Mouse (Mus musculus): ENCODE results near the gene Grip1. TPM values are rescaled to one million over a fixed set of nuclear protein-coding genes. Genes with fewer than 3 reads are reported as not detected.

Gene Grip1
- total RNA-seq, 2 experiments from 2014 or later: 16.6 to 17.8 TPM

DNA sequence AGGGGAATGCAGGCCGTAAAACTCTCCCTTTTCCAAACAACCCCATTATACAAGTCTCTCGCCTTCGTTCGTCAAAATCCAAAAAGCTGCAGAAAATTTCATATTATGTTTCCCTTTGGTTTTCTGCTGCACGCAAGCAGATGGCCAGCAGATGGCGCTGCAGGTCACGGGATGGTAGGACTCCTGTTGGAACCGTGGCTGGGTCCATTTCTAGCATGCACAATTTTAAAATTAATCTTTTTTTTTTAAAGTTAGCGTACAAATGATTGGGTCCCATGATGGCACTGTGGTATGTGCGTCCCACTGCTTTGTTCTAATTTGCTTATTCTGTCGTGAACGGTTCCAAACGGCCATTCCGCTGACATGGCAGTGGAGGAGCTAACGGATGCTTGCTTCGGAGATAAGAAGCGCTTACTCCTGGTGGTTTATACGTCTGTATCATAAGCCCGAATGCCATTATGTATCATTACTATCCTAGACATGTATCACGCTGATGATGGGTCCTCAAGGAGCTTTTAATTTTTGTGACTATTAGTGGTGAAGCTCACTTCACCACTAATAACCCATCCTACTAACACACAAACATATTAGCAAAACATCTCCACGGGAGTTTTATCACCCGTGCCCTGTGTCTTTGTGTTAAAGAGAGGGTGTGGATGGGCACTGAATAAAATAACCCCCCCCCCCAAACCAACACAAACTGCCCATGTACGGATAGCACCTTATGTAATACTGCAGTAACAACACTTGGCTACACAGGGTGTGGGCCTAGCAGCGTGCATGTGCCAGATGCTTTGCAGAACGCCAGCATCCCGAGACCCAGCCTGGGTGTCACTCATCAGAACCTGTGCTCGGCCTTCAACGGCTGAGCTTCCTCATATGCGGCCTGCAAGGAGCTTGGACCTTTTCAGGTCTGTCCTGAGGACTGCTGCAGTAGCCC lies 193.1 kb downstream of the Grip1 start:
- peak; percentile 59 to 75 for DNase-seq (ENCODE audit: low spot score in 2 of 2)

DNA sequence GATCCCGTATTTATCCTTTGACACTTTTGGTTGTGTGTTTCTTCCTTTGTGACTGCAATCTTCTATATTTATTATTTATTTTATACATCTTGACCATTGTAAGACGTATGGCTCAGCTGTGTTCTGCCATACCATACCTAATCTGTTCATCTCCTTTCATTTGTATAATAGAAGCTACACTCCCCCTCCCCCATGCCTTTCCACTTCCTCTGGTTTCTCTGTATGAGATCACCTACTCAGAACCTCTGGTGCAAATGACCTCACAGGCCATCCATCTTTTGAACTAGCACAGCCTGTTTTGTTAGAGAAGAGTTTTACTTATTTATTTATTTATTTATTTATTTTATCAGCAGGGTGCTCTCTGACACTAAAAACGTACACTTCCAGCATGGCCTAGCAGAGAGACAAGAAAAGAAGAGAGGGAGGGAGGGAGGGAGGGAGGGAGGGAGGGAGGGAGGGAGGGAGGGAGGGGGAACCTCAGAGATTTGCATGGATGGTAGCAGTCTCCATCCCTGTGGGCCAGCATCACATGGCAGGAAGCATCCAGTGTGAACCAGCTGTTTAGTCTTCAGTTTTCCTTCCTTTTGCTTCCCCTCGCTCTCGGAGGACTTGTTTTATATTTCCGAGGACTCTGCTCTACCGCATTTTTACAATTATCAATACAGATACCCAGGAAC lies 207.2 kb downstream of the Grip1 start:
- DNase-seq (ENCODE audit: low spot score in 2 of 2): no peak

DNA sequence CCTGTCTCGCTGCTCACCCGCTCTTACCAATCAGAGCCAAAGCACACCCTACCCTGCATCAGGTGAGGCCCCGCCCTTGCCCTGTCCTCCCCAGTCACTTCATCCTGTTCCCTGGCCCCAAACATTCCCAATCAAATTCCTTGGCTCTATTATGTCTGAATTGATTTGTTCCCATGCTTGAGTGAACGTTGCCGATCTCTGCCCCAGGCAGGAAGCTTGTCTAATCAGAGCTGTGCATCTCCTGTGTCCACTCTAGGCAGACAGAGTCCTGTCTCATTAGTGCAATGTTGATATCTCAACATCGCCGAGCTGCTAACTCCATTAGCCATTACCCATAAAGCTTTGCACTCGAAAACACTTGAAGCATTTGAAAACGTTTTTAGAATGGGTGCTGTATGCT lies 210.0 kb downstream of the Grip1 start:
- no peak for DNase-seq (ENCODE audit: low spot score in 2 of 2)

DNA sequence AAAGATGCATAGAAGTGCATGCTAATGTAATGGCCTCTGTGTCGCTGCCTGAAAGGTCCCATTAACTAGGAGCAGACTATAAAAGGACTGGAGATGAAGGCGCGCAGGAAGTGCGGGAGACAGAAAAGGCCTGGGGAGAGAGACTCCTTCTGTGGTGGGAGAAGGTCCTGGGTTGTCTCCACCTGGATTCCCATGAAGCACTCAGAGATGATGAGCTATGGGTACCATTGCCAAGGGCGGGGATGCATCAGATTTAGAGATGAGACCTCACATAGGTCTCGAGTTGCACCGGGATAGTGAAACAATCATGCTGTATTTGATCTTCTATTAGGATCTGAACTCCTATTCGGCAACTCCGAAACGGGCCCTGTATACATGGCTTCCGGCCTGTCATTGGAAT lies 212.8 kb downstream of the Grip1 start:
- DNase-seq (ENCODE audit: low spot score in 2 of 2): no peak

DNA sequence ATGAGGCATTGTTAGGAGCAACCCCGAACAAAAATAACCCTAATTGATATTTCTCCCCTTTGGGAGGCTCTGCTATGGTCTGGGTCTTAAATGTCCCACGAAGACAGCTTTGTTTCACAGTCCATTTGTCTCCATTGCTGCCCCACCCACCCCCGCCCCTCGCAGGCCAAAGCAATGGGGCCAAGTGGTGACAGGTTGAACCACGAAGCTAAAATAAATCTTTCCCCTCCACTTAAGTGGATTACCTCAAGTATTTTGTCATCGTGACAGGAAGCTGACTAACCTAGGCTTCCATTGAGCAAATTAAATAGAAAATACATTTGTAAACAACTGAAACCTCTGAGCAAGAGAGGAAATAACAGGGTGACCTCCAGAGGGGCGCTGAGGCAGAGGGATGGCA lies 216.8 kb downstream of the Grip1 start:
- no peak for DNase-seq (ENCODE audit: low spot score in 2 of 2)

DNA sequence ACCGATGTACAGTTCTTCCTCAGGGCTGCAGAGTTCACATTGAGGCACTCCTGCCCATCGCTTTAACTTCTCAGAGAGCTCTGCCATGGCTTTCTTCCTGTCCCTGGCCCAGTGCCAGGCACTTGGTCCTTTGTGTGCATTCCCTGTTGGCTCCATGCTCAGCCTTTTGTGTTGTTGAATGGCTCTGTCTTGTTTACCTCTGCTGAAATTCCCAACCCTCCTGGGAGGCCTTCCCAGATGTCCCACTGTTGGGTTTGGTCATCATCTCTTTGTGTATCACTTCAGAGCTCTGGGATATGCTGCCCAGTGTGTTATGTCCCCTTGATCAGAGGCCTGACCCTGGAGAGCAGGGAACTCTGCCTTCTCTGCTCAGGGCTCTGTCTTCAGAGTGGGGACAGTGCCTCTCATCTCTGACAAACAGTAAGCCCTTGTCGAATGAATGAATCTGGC lies 230.8 kb downstream of the Grip1 start:
- no peak for DNase-seq (ENCODE audit: low spot score in 2 of 2)

DNA sequence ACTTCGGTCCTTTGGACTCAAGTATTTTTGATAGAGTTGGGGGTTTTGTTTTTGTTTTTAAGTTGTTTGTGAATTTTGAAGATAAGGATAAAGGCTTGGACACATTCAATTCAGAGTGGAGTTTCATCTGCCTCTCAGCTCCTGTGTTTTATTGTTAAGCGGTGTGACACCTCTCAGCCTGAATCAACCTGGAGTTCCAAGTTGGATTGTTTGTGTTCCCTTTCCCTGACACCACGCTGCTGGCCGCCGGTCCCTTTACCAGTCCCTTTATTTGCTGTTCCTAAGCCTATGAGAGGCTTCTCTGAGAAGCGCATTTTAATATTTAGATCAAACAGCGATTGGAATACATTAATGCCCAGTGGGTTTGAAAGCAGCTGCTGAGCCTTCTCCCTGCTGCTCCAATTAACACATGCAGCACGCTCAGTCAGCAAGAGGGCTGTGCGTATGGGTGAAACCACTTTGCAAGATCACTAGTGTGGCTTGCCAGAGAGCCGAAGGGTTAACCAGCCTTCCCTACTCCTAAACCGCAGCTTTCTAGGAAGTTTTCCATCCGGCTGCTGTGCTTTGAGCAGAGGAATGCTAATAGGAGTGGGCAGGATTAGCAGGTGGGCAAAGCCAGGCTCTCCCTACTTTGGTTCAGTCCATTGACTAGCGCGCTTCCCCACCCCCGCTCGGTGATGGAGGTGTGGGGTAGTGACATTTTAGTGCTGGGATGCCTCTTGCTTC lies 237.9 kb downstream of the Grip1 start:
- DNase-seq (ENCODE audit: low spot score in 2 of 2): peak; percentile 28 to 52

DNA sequence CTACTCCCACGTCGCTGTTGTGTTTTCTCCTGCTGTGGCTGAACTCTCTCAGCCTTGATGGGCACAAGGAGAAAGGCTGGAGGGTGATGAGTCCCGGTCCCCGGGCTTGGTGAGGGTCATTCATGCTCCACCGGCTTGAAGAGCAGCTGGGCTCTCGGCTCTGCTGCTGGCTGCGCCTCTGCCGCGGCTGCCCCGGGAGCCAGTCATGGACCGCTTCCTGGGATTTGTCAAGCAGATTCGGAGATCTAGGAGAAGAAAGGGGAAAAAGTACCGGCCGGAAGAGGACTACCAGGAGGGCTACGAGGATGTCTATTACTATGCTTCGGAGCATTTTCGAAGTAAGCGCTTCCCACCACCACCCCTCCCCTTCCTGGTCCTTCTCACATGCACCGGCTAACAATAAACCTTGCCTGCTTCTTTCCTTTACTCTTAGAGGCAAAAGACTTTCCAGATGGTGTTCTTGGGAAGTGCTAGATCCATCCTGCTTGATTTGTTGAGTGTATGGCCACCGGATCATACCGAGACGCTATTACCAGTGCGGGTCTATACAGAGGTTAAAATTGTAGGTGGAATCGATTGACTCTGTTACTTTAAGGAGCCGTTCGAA lies 238.8 kb downstream of the Grip1 start:
- DNase-seq (ENCODE audit: low spot score in 2 of 2): no peak

DNA sequence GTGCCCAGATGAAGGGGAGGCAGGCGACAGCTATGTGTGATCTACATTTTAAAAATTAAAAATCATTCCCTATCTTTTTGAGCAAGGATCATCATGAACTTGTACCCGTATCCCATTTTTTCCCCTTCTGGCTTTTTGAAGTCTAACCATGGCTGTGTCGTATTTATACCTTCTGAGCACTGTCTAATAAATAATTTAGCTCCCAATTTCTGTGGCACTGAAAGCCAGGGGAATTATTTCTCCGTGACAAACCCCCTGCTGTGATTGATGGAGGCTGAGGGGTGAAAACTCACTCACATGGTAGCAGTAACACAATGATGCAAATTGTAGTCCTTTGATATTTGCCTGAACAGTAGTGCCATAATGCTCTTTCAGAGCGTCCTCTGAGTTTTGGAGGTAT lies 239.8 kb downstream of the Grip1 start:
- no peak for DNase-seq (ENCODE audit: low spot score in 2 of 2)

DNA sequence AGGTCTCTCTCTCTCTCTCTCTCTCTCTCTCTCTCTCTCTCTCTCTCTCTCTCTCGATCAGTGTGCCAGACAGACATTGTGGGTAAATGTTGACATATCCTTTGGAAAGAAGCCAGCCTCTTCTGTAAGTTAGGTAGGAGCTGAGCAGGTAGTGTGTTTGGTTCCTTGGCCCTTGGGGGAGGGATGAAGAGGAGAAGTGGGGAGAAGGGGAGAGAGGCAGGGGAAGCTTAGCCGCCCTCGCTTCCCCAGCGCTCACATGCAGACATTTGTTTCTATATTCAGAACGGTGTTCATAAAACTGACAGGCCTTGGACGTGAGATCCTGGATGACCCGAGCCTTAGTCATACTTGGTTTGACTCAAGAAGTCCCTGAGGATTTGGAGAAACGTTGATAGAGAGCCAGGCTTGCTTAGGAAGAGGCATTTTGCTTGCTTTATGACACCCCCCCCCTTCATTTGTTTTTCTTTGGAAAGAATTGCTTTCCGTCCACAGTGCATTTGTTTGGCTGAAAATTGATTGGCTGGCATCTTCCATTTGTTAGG lies 243.7 kb downstream of the Grip1 start:
- DNase-seq (ENCODE audit: low spot score in 2 of 2): no peak

DNA sequence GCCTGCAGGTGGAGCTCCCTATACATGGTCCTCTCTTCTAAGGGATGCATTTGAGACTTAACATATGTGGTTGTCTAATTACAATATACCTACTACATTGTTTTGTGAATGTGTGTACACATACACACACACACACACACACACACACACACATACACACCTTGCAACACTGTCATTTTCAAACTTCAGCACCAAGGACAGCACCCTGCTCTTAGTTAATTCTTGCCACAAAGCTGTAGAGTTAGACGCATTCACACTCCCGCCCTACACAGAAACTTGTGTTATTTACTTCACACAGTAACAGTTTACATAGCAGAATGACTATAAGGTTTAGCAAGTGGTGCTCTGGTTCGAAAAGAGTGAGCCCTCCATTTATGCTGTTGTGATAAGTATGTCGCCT lies 251.7 kb downstream of the Grip1 start:
- DNase-seq (ENCODE audit: low spot score in 2 of 2): no peak

DNA sequence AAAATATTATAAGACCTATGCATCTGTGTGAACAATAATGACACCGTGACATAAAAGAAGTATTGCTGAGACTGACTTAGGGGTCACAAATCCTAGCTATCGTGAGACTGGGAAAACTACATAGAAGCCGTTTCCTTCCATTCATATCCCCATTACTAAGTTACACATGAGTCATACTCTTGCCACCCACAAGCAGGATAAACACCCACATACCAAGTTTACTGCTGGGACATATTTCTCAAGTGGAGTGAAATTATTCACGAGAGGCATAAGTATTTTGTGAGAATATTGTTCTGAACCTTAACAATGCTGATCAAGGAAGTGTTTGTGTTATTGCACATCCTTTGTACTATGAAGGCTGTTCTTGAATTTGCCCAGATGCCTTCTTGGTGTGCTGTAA lies 252.7 kb downstream of the Grip1 start:
- DNase-seq (ENCODE audit: low spot score in 2 of 2): no peak

DNA sequence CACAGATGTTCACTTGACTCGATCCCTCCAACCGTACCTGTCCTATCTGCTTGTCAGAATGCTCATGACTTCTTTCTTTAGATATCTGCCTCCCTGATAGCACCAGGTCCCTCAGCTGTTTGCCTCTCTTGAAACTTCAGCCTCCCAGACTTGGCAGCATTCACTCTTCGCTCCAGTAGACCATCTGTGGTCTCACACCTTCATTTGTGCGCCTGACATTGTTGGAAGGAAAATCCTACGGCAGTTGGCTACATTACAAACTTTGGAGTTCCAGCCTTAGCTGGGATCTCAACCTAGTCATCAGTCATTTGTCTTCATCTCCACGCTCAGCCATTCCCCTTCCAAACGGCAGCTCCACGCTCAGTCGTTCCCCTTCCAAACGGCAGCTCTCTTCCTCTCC lies 253.4 kb downstream of the Grip1 start:
- DNase-seq (ENCODE audit: low spot score in 2 of 2): no peak

DNA sequence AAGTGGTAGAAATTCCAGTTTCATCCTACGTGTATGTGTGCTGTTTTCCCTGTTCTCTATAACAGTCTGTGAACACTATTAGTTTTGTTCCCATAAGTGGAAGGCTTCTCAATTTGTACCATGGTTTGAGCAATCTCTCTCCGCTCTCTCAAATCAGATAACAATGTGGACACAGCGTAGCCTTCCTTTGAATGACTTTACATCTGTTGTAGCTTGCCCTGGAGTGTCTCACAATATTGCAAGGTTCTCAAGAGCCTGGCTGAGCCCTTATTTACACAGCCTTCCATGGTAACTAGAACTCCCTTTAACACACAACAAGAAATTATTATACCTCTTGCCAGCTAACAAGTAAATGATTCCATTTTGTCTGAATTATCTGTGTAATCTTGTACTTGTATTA lies 268.3 kb downstream of the Grip1 start:
- DNase-seq (ENCODE audit: low spot score in 2 of 2): no peak

DNA sequence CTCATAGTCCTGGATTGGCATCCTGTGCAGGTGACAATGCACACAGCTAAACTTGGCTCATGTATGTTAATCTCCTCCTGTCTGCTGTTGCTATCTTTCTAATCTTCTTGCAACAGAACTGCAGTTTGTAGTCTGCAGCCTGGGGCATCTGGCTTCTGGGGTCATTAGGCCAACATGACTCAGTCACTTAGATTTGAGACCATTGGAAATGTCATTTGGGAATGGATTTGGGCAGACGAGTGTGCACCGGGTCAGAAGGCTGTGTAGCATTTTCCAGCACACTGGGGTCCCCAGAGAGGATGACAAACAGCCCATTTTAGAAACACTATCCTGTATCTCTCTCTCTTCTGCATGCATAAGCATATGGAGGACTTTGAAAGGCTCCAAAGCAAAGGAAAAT lies 268.8 kb downstream of the Grip1 start:
- no peak for DNase-seq (ENCODE audit: low spot score in 2 of 2)

DNA sequence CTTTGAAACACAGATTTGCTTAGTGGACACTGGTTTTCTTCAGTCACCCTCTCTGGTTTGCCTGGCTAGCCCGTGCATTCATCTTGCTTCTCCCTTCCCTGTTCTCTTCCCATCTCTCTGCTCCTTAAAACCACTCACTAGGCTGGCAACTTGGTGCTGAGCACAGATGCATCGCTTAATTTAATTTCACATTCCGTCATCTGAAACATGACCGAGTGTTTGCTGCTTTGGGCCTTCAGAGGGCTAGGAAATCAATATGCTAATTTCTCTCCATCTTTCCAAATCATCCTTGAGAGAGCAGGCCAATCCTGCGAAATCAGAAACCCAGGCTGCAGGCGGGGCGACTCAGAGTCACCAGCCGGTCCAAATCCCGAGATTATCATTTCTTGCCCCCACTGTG lies 270.0 kb downstream of the Grip1 start:
- DNase-seq (ENCODE audit: low spot score in 2 of 2): no peak

DNA sequence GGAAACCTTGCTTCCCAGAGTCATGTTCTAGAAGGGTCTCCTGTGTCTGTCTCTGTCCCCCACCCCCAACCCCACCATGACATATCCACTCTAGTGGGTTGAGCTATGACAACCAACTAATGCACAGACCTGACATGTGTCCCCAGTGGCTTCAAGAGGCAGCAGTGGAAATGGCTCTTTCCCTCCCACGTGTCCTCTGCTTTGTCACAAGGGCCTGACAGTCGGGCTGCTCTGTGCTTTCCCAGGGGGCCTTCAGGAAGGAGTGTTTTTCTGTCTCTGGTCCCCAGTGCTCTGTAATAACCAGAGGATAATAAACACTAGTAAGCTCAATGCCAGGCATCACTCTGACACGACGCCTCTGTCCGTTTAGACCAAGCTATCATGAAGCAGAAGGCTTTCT lies 271.7 kb downstream of the Grip1 start:
- no peak for DNase-seq (ENCODE audit: low spot score in 2 of 2)

DNA sequence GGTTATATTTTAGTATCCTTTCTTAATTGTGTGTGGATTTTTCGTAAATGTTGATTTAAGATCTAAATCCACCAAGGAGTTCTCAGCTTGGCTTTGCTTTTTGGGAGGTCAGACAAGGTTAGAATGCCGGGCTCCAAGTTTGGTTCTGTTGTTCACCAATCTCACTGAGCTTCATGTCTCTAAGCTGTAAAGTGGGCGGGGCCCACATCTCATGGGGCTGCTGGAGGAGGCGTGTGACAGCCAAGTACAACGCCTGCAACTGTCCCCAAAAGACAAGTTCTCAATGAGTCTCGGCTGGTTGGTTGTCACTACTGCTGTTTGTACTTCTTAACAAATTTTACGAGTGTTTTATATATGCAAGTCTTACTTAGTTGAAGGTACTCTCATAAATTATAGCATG lies 272.3 kb downstream of the Grip1 start:
- DNase-seq (ENCODE audit: low spot score in 2 of 2): no peak

DNA sequence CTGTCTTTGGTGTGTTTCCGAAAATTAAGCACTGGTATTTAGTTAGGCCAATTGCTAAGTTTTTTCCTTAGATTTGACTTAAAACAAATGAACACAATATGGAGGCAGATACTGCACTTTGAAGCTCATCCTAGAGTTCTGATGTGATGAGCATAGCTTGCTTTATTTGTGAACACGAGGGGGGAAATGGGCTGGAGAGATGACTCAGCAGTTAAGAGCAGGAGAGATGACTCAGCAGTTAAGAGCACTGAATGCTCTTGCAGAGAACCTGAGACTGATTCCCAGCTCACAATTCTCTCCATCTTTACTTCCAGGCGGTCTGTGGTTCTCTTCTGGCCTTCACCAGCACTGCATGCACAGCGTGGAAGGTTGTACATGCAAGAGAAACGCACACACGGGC lies 273.3 kb downstream of the Grip1 start:
- DNase-seq (ENCODE audit: low spot score in 2 of 2): no peak

DNA sequence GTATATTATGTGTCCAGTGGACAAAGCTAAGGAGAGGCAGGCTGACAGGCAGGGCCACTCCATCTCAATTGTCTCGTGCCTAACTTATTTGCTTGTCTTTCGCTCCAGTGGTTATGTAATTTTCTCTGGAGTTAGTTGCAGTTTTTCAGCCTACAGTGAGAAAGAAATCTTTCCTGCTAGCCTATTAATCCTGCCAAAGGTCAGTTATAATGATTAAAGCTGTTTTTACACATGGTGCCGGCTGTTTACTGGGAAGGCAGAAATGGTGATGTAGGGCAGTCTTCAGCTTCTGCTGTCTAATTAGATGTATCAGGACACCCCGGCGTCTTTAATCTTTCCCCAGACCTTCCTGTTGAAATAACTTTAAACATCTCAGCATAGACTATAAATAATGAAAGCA lies 276.6 kb downstream of the Grip1 start:
- no peak for DNase-seq (ENCODE audit: low spot score in 2 of 2)
